Mouse (Mus musculus) spleen, adult 2 months (tissue): Measurements from ENCODE around the gene Rbpjl.

ENCODE experiments used
- CTCF ChIP-seq: fragments of 200-500 bp; IDR thresholded peaks from 2 replicates; pipeline ENCODE4 v1.5.1; 2011; ENCODE audit warnings: mild to moderate bottlenecking, inconsistent platforms; ENCODE audit not compliant: insufficient read depth, insufficient read length, insufficient replicate concordance; ENCODE audit errors: extremely low read depth
- POLR2A ChIP-seq: fragments of 200-500 bp; IDR thresholded peaks from 2 replicates; pipeline ENCODE4 v1.6.1; 2011; ENCODE audit warnings: low read depth, low read length, inconsistent platforms

DNA sequence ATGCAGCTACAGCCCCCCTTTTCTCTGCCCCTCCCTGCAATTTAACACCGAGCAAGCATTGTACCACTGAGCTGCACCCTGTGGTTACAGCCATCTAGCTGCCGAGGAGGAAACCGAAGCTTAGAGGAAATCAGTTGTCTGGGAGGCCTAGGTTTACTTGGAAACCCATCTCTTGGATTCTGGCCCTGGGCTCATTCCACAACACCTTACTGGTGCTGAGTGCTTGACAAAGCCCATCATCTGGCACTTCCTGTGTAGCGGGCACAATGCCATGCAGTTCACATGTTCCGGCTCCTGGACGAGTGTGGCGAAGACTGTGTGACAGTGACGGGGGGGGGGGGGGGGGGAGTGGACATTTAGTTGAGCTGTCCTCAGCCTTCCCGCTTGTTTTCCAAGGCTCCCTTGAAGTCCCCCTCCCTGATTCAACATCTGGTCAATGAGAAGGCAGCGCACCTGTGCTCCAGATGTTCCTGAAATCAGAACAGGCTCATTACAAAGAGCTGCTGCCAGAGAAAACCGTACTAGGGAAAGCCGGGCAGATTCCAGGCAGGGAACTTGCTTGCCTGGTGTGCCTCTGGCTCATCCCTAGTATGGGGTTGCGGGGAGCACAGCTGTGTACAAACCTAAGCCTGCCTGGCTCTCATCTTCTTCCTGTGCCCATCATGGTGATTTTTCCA is 49.2 kb downstream of the Rbpjl start:
- TF ChIP-seq POLR2A (no peak), CTCF (no peak)
